Mouse (Mus musculus) heart, adult 2 months (tissue): Measurements from ENCODE around the gene Nags.

Source experiments
- CTCF ChIP-seq: fragments of 200-600 bp; IDR thresholded peaks from 2 replicates; pipeline ENCODE4 v1.8.1; 2022; ENCODE audit warnings: antibody characterized with exemption, mild to moderate bottlenecking, moderate library complexity
- EP300 ChIP-seq: fragments of 200-500 bp; IDR thresholded peaks from 2 replicates; pipeline ENCODE4 v1.6.1; 2011; ENCODE audit warnings: low read depth, low read length, control low read depth; ENCODE audit not compliant: insufficient read depth
- POLR2A ChIP-seq: fragments of 200-500 bp; IDR thresholded peaks from 2 replicates; pipeline ENCODE4 v1.6.1; 2011; ENCODE audit warnings: mild to moderate bottlenecking, low read depth, low read length, control low read depth; ENCODE audit not compliant: insufficient read depth

DNA sequence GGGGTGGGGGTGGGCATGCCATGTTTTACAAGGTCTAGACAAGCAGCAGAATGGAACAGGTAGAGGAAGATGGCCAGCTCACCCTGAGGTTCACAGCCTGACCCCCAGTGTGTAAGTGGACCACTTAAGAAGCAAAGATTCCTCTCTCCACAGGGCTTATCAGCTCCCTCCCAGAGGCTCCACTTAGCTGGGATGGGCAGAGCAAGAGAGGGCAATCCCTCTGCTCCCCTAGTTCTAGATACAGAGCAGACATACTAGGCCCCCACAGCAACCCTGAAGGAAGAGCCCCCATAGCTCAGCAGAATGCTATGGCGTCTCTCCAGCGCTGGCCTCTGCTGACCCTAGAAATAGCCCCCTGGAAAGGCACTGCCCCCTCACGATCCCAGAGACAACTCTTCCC is 49.6 kb upstream of the Nags start:
- TF ChIP-seq EP300 (no peak), CTCF (no peak), POLR2A (no peak)
